Mouse (Mus musculus): ENCODE measurements around the gene Brix1. TPM values are rescaled to one million over a fixed set of nuclear protein-coding genes. Genes with fewer than 3 reads are reported as not detected.

Brix1 gene
- total and polyA plus RNA-seq, 3 experiments: 66.6 to 319 (median 72.9) TPM

- no peak overlapping the region for H3K4me3 ChIP-seq (ENCODE audit: control insufficient read depth in 1 of 2, insufficient read depth in 1 of 2, low read depth in 2 of 2, low read length in 2 of 2)
- no peaks in the 10 kb centered on the region for H3K9me3 ChIP-seq (replicated peaks; ENCODE audit: insufficient read depth, low read length)
- H3K4me1 ChIP-seq (ENCODE audit: control insufficient read depth in 1 of 2, insufficient read depth in 2 of 2, low read length in 2 of 2): no peaks in the 10 kb centered on the region
- H3K9ac ChIP-seq (ENCODE audit: control insufficient read depth, low read depth, low read length, poor library complexity, severe bottlenecking): no peak overlapping the region
- no peak for TF ChIP-seq TBP (IDR thresholded peaks at IDR 0.05; ENCODE audit: low read depth, low read length)
- no peak for TF ChIP-seq NELFE (IDR thresholded peaks at IDR 0.05; ENCODE audit: low read depth, low read length)
- TF ChIP-seq POLR2AphosphoS5 (IDR thresholded peaks at IDR 0.05; ENCODE audit: borderline replicate concordance, low read depth, low read length): no peak
- TF ChIP-seq TAL1 (IDR thresholded peaks at IDR 0.05; ENCODE audit: low read length): no peak
- no peak for TF ChIP-seq USF1 (IDR thresholded peaks at IDR 0.05; ENCODE audit: low read depth, low read length)
- no peak for TF ChIP-seq POLR2AphosphoS2 (IDR thresholded peaks at IDR 0.05; ENCODE audit: low read length)
- no peak for TF ChIP-seq MYB (IDR thresholded peaks at IDR 0.05; ENCODE audit: low read depth, low read length)
- no peak for TF ChIP-seq ZKSCAN1 (IDR thresholded peaks at IDR 0.05; ENCODE audit: low read depth, low read length)
- no peak for DNase-seq (ENCODE audit: low read depth, low spot score)
- H3K27ac ChIP-seq (ENCODE audit: control insufficient read depth, low read depth, low read length): no peak overlapping the region
- H3K27me3 ChIP-seq (ENCODE audit: control insufficient read depth in 1 of 2, insufficient read depth in 2 of 2, low read length in 2 of 2): no peaks in the 10 kb centered on the region
- H3K36me3 ChIP-seq (ENCODE audit: control insufficient read depth in 1 of 2, insufficient read depth in 2 of 2, low read length in 2 of 2): no peaks in the 10 kb centered on the region; a peak in 1 of 4 replicates
- H3K79me2 ChIP-seq (ENCODE audit: control insufficient read depth, insufficient read depth, low read length, poor library complexity): no peaks in the 10 kb centered on the region
Observed at GRCm38 (mm10) chr15:10426124-10426523, 59.6 kb downstream of the Brix1 start.

Other genes starting within 250 kb of the Brix1 start
- gene Gm21973, start 160.6 kb downstream of the Brix1 start, total RNA-seq (2012; rRNA removed): not detected in 2 replicates
- gene Gm21973, start 160.6 kb downstream of the Brix1 start, polyA plus RNA-seq (2012; ENCODE audit: insufficient read depth in 1 of 2, insufficient read length in 2 of 2, low read depth in 1 of 2, low replicate concordance in 2 of 2, missing spikeins in 1 of 2): not detected
- gene Agxt2, start 127.4 kb downstream of the Brix1 start, total RNA-seq (2012; rRNA removed): not detected in 2 replicates
- not detected for gene Agxt2, start 127.4 kb downstream of the Brix1 start, polyA plus RNA-seq (2012; ENCODE audit: insufficient read depth in 1 of 2, insufficient read length in 2 of 2, low read depth in 1 of 2, low replicate concordance in 2 of 2, missing spikeins in 1 of 2)
- gene Dnajc21, start 15.4 kb downstream of the Brix1 start, total RNA-seq (2012; rRNA removed): 40.8 and 44.0 TPM in 2 replicates
- 100 to 1,000 TPM in 1 of 2 experiments, 10 to 100 TPM in 1; 83.6 to 136 TPM for gene Dnajc21, start 15.4 kb downstream of the Brix1 start, polyA plus RNA-seq (2012; ENCODE audit: insufficient read depth in 1 of 2, insufficient read length in 2 of 2, low read depth in 1 of 2, low replicate concordance in 2 of 2, missing spikeins in 1 of 2)
- 45.7 and 47.0 TPM in 2 replicates for gene Rad1, start 71 bp upstream of the Brix1 start, total RNA-seq (2012; rRNA removed)
- 10 to 100 TPM in 1 of 2 experiments, not detected in 1; 34.6 TPM for gene Rad1, start 71 bp upstream of the Brix1 start, polyA plus RNA-seq (2012; ENCODE audit: insufficient read depth in 1 of 2, insufficient read length in 2 of 2, low read depth in 1 of 2, low replicate concordance in 2 of 2, missing spikeins in 1 of 2)
- not detected in 2 replicates for gene Ttc23l, start 72.7 kb upstream of the Brix1 start, total RNA-seq (2012; rRNA removed)
- not detected for gene Ttc23l, start 72.7 kb upstream of the Brix1 start, polyA plus RNA-seq (2012; ENCODE audit: insufficient read depth in 1 of 2, insufficient read length in 2 of 2, low read depth in 1 of 2, low replicate concordance in 2 of 2, missing spikeins in 1 of 2)
- not detected in 2 replicates for gene Rai14, start 228.7 kb upstream of the Brix1 start, total RNA-seq (2012; rRNA removed)
- gene Rai14, start 228.7 kb upstream of the Brix1 start, polyA plus RNA-seq (2012; ENCODE audit: insufficient read depth in 1 of 2, insufficient read length in 2 of 2, low read depth in 1 of 2, low replicate concordance in 2 of 2, missing spikeins in 1 of 2): not detected

Data from MEL (cell line).